Mouse (Mus musculus) adrenal gland, adult 10 weeks (tissue): ENCODE data around the gene Tbc1d1. TPM values are rescaled to one million over a fixed set of nuclear protein-coding genes. Genes with fewer than 3 reads are reported as not detected.

Experiments
- polyA plus RNA-seq: library from polyadenylated mRNA; stranded (reverse); fragments of 350-450 nt; fragmentation: Illumina TruSeq; extraction: RNeasy Lipid Tissue Mini Kit (QIAGEN cat#74804); gene quantifications from one replicate; pipeline ENCODE4 v1.2.3, GENCODE M21; 2014; ENCODE audit warnings: low read depth, low replicate concordance

Tbc1d1 gene
- polyA plus RNA-seq = 13.7 TPM

GRCm38 (mm10) chr5:64155861-64156550 lies at the start of gene Tbc1d1:
Gene Tbc1d1, plus strand, starts transcription at chr5:64156305.

Other genes starting within 250 kb of the Tbc1d1 start
- 46.0 TPM for gene Rell1, start 187.4 kb upstream of the Tbc1d1 start, polyA plus RNA-seq
- 76.2 TPM for gene Pgm2, start 63.4 kb upstream of the Tbc1d1 start, polyA plus RNA-seq